Comparison of ENCODE assay signal across 11 mouse cellular contexts in genomic region chr12:25163541-25163940, GRCm38 (mm10).
DNase-seq lines count a peak whose midpoint lies in the region; ATAC-seq lines count a peak whose summit lies in the region.
"Had no signal": no experiment of that assay in that cellular context is flagged by ENCODE, and none has a peak within 500 bp of the region (broad histone marks: within the 10 kb centered on the region; RNA-seq: fewer than 3 reads in every experiment).

No protein-coding gene starts in this region.

- H3K4me3 ChIP-seq in hindbrain, embryonic 10.5 days, result no peak overlapping the region
- no peak overlapping the region for H3K4me3 ChIP-seq in hindbrain, embryonic 16.5 days (ENCODE audit: low read length)
- H3K4me3 ChIP-seq: embryonic facial prominence, embryonic 13.5 days had no signal

- intact Hi-C loops in heart, postnatal 10 days (cut with DNase I), result no loop called here

- H3K36me3 ChIP-seq in hindbrain, embryonic 10.5 days, result no peaks in the 10 kb centered on the region
- no peaks in the 10 kb centered on the region for H3K36me3 ChIP-seq in hindbrain, embryonic 16.5 days (ENCODE audit: control insufficient read depth, insufficient read depth, low read length)
- H3K36me3 ChIP-seq: embryonic facial prominence, embryonic 13.5 days had no signal

- 14% methylated on average over 6 of the region's 6 CpGs for WGBS in hindbrain, embryonic 10.5 days
- WGBS in hindbrain, embryonic 16.5 days, result 20% methylated on average over 6 of the region's 6 CpGs

- peaks cover 71% of the 10 kb centered on the region for H3K4me1 ChIP-seq in hindbrain, embryonic 10.5 days (replicated peaks)
- no peaks in the 10 kb centered on the region for H3K4me1 ChIP-seq in hindbrain, embryonic 16.5 days (ENCODE audit: control insufficient read depth, insufficient read depth, low read depth, low read length)

- DNase-seq in hindbrain, embryonic 10.5 days (ENCODE audit: low spot score), result peak; percentile 47
- peak; percentile 93 for DNase-seq in adrenal gland, postnatal 14 days
- peak; percentile 39 to 43 for DNase-seq in heart, postnatal 10 days
- DNase-seq in lung, postnatal 10 days, result peak; percentile 49
- DNase-seq in cerebellum, postnatal 10 days, result no peak
- no peak for DNase-seq in B cell, adult 2 months
- no peak for DNase-seq in frontal cortex, postnatal 25 days (ENCODE audit: low spot score in 2 of 2)
- DNase-seq: gastrocnemius, postnatal 36 days had no signal

- H3K27me3 ChIP-seq in hindbrain, embryonic 10.5 days (ENCODE audit: insufficient read depth, poor library complexity, severe bottlenecking), result peaks cover 62% of the 10 kb centered on the region
- no peaks in the 10 kb centered on the region for H3K27me3 ChIP-seq in hindbrain, embryonic 16.5 days (replicated peaks; ENCODE audit: control insufficient read depth, insufficient read depth, low read length)
- H3K27me3 ChIP-seq: embryonic facial prominence, embryonic 13.5 days had no signal

- peak overlapping the region; percentile 69 for H3K27ac ChIP-seq in hindbrain, embryonic 10.5 days
- H3K27ac ChIP-seq in hindbrain, embryonic 16.5 days (ENCODE audit: low read depth, low read length), result no peak overlapping the region
- H3K27ac ChIP-seq: embryonic facial prominence, embryonic 13.5 days had no signal

- no peak for ATAC-seq in hindbrain, embryonic 16.5 days
- ATAC-seq: activated CD4-positive, CD25-positive, alpha-beta regulatory T cell, adult 4 months had no signal

- no peaks in the 10 kb centered on the region for H3K9me3 ChIP-seq in hindbrain, embryonic 10.5 days
- no peaks in the 10 kb centered on the region for H3K9me3 ChIP-seq in hindbrain, embryonic 16.5 days (ENCODE audit: control insufficient read depth, low read length)
- H3K9me3 ChIP-seq: embryonic facial prominence, embryonic 13.5 days had no signal

- no peak overlapping the region for H3K4me2 ChIP-seq in hindbrain, embryonic 16.5 days (ENCODE audit: low read length)
- H3K4me2 ChIP-seq: embryonic facial prominence, embryonic 13.5 days had no signal

- H3K9ac ChIP-seq in hindbrain, embryonic 16.5 days (ENCODE audit: low read depth, low read length), result no peak overlapping the region
- H3K9ac ChIP-seq: embryonic facial prominence, embryonic 13.5 days had no signal

Comparison
In these comparisons a context has a peak if more than half of its experiments do, and no peak if none do; other contexts are left out.
1. DNase-seq: peak in hindbrain, embryonic 10.5 days (single experiment), adrenal gland, postnatal 14 days (single experiment), heart, postnatal 10 days (2 of 2) and lung, postnatal 10 days (single experiment); none in cerebellum, postnatal 10 days (0 of 2), B cell, adult 2 months (0 of 2) and frontal cortex, postnatal 25 days (0 of 2).